Mouse (Mus musculus) lung, embryonic 16.5 days (tissue): Measurements from ENCODE around the gene Gm17428. TPM values are rescaled to one million over a fixed set of nuclear protein-coding genes. Genes with fewer than 3 reads are reported as not detected.

Experiments
- ATAC-seq: fragments of 200-750 bp; cut with Nextera tagmentation; 2 replicates; pipeline ENCODE4 v1.8.0; 2017; ENCODE audit warnings: low read depth, mild to moderate bottlenecking, moderate library complexity
- H3K27ac ChIP-seq: fragments of 300-500 bp; sonication (generic); 2 replicates; pipeline ENCODE4 v1.5.1; 2014; ENCODE audit warnings: mild to moderate bottlenecking, control low read depth, low read length
- H3K27me3 ChIP-seq: fragments of 300-500 bp; sonication (generic); 2 replicates; pipeline ENCODE4 v1.6.1; 2014; ENCODE audit warnings: low read depth, low read length, mixed read lengths; ENCODE audit not compliant: control insufficient read depth, insufficient read depth
- H3K36me3 ChIP-seq: fragments of 300-500 bp; sonication (generic); 2 replicates; pipeline ENCODE4 v1.6.1; 2014; ENCODE audit warnings: low read length; ENCODE audit not compliant: control insufficient read depth, insufficient read depth
- H3K4me1 ChIP-seq: fragments of 300-500 bp; sonication (generic); replicated peaks from 2 replicates; pipeline ENCODE4 v1.6.1; 2014; ENCODE audit warnings: low read length, mixed read lengths; ENCODE audit not compliant: control insufficient read depth, insufficient read depth
- H3K4me2 ChIP-seq: fragments of 300-500 bp; sonication (generic); 2 replicates; pipeline ENCODE4 v1.6.1; 2014; ENCODE audit warnings: low read depth, low read length, control low read depth
- H3K4me3 ChIP-seq: fragments of 300-500 bp; sonication (generic); 2 replicates; pipeline ENCODE4 v1.5.1; 2014; ENCODE audit warnings: mild to moderate bottlenecking, low read length, control low read depth
- H3K9ac ChIP-seq: fragments of 300-500 bp; sonication (generic); 2 replicates; pipeline ENCODE4 v1.6.1; 2014; ENCODE audit warnings: low read length, control low read depth
- H3K9me3 ChIP-seq: fragments of 300-500 bp; sonication (generic); 2 replicates; pipeline ENCODE4 v1.6.1; 2016; ENCODE audit warnings: low read length; ENCODE audit not compliant: control insufficient read depth
- WGBS: fragments of 180-500 bp; shearing (Covaris S2); extraction: QIAGEN DNeasy Blood & Tissue Kit; methylation state at CpG from one replicate; pipeline ENCODE4 v1.1.7; 2014; 5-methylcytosine and 5-hydroxymethylcytosine counted together
- polyA plus RNA-seq: library from polyadenylated mRNA; unstranded; fragments of >200 nt; fragmentation: Nextera tagmentation; extraction: Ambion mirVana; gene quantifications from 2 replicates; pipeline ENCODE4 v1.2.1, GENCODE M21; 2015

Gene Gm17428
- polyA plus RNA-seq, 1 experiment from 2014 or later: not detected

DNA sequence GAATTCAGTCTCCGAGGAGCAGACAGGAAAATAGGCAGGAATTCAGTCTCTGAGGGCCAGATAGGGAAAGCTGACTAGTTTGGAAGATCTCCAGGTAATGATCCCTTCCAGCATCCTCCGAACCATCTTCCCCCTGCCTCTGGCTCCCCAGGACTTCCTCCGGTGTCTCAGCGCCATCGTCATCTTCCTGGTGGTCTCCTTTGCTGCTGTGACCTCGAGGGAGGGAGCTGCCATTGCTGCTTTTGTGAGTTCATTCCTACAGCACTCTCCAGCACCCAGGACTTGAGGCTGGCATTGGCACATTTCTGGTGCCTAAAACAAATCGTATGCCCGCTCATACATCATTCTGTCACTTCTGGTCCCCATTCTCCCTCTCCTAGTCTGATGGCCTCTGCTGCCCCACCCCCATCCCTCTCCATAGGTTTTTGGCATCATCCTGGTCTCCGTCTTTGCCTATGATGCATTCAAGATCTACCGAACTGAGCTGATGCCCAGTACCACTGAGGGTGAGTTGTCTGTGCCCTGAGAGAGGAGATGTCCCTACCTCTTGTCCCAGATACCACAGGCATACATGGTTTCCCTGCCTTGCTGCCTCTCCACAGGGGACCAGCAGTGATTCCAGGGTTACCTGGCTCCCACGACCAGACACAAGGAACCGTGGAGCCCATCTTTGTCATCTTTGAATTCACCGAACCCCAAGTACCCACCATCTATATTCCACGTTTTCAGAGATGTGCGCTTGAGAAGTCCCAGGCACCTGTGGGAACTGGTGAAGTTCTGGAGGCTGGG, 38.1 kb upstream of the Gm17428 start:
- no peak overlapping the region for H3K27ac ChIP-seq
- 0 out of 2 replicates have a peak overlapping the region, but pooled peaks have one; percentile 15 for H3K9ac ChIP-seq
- H3K4me2 ChIP-seq: no peak overlapping the region
- no peaks in the 10 kb centered on the region; the same call in 1 of the 2 replicates for H3K4me1 ChIP-seq
- ATAC-seq: no peak
- H3K36me3 ChIP-seq: no peaks in the 10 kb centered on the region
- no peaks in the 10 kb centered on the region for H3K27me3 ChIP-seq
- 71% methylated on average over 15 of the region's 15 CpGs for WGBS
- H3K4me3 ChIP-seq: no peak overlapping the region
- no peaks in the 10 kb centered on the region for H3K9me3 ChIP-seq

DNA sequence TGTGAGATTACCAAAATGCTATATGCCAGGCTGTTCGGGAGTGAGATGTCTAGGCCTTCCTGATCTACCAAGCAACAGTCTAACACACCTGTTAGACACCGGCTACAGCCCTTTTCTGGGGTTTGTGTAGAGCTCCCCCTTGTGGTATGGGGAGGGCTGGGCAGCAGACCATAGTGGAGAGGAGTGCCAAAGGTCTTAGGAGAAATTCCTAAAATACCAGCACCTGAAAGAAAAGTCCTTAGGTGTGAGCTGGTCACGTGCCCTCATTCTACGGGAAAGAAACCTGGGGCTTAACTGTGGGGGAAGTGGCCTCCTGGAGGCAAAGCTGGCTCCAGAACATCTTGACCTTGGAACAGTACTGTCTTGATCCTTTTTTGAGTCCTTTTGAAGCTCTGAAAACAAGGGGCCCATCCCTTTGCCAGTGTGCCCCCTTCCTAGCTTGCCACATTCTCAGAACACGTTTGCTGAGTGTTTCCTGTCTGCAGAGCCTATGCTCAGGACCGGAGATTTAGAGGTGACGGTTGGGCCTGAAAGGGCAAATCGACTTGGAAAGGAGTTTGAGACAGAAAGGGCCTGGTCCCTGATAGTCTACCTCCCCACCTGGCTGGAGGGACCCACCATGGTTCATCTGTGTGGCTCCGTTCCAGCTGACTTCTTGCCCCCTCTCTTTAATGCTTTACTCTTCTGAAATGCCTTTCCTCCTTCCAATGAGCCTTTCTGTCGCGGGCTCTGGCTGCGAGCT, 37.1 kb upstream of the Gm17428 start:
- peak overlapping the region; percentile 17; the same call in 1 of the 2 replicates for H3K9ac ChIP-seq
- no peak overlapping the region for H3K4me2 ChIP-seq
- WGBS: 33% methylated on average over 12 of the region's 12 CpGs
- H3K27ac ChIP-seq: no peak overlapping the region
- H3K9me3 ChIP-seq: no peaks in the 10 kb centered on the region
- H3K4me3 ChIP-seq: no peak overlapping the region
- no peaks in the 10 kb centered on the region for H3K27me3 ChIP-seq
- peak; percentile 80 for ATAC-seq
- no peaks in the 10 kb centered on the region for H3K36me3 ChIP-seq
- H3K4me1 ChIP-seq: no peaks in the 10 kb centered on the region; the same call in 1 of the 2 replicates

DNA sequence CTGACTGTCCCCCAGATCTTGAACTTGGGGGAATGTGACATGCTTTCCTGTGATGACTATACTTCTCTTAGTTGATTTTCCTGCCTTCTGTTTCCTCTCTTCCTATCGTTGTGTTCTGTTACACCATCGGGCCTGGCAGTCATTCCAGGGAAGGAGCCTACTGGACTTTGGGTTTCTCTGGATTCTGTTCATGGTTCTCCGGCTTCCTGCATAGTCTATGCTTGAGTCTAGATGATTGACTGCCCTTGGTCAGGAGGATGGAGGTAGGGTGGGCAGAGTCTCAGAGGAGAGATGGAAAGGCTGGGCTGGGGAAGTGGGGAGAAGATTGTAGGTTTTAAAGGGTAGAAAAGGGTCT, 36.6 kb upstream of the Gm17428 start:
- no peak for ATAC-seq
- Histone ChIP-seq H3K9ac (no peak overlapping the region), H3K27ac (no peak overlapping the region), H3K4me1 (no peaks in the 10 kb centered on the region; the same call in 1 of the 2 replicates), H3K4me2 (no peak overlapping the region), H3K36me3 (no peaks in the 10 kb centered on the region), H3K9me3 (no peaks in the 10 kb centered on the region), H3K27me3 (no peaks in the 10 kb centered on the region), H3K4me3 (no peak overlapping the region)
- 69% methylated on average over 3 of the region's 3 CpGs for WGBS

DNA sequence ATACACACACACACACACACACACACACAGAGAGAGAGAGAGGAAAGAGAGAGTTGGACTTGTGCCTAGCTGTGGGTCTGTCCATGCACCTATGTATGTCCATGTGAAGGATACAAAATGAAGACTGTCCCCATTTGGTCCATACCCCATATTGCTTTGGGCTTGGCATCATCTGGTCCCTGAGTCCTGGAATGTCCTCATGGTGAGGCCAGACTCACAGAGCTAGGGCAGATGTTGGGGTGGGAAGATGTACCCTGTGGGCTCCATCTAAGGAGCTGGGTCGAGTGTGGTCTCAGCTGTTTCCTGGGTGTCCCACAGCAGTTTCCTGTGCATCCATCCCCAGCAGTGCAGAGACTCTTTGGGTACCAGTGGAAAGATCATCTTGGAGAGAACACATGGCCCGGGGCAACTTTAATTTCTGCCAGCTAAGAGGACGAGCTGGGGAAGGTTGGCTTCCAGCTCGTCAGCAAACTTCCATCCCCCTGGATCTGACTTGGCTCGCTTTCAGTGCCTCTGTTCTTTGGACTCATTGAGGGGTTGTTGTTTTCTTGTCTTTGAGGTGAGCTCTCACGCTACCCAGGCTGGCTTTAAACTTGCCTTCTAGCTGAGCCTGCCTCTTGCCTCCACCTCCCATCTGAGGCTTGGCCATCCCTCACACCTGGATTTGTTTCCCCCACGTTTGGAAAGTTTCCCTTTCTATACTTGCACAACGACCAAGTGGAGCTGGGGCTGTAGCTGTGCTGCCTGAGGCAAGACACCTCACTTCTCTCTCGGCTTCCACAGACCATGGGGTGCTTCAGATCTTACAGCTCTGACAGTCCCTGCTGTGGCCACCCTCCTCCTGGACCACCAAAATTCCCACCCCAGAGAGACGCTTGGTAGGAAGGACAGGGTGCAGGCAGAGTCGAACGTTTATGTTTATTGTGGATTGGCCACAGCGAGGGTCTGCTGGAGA, 35.4 kb upstream of the Gm17428 start:
- no peak overlapping the region for H3K9ac ChIP-seq
- H3K27ac ChIP-seq: no peak overlapping the region
- H3K9me3 ChIP-seq: no peaks in the 10 kb centered on the region
- no peaks in the 10 kb centered on the region; the same call in 1 of the 2 replicates for H3K4me1 ChIP-seq
- H3K36me3 ChIP-seq: no peaks in the 10 kb centered on the region
- H3K4me3 ChIP-seq: no peak overlapping the region
- H3K27me3 ChIP-seq: no peaks in the 10 kb centered on the region
- 52% methylated on average over 13 of the region's 13 CpGs for WGBS
- H3K4me2 ChIP-seq: no peak overlapping the region
- ATAC-seq: no peak

DNA sequence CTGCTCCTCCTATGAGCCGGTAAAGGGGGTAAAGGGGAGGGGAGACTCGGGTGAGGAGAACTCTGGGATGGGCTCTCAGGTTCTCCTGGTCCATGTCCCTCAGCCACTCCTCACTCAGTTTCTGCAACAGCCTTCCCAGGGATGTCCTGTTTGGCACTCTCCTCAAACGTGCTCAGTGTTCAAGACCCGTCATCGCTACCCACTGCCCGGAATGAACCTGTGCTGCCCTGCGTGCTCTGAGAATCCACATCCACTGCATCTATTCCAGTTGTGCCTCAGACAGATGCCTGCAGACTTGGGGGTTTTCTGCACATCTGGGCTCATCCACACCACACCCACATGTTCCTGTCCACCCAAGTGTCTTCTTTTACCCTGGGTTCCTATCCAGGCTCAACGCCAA, 34.3 kb upstream of the Gm17428 start:
- Histone ChIP-seq H3K9me3 (no peaks in the 10 kb centered on the region), H3K27ac (no peak overlapping the region), H3K4me3 (no peak overlapping the region), H3K4me1 (no peaks in the 10 kb centered on the region; the same call in 1 of the 2 replicates), H3K4me2 (no peak overlapping the region), H3K36me3 (no peaks in the 10 kb centered on the region), H3K9ac (no peak overlapping the region), H3K27me3 (no peaks in the 10 kb centered on the region)
- 81% methylated on average over 8 of the region's 8 CpGs for WGBS
- no peak for ATAC-seq

DNA sequence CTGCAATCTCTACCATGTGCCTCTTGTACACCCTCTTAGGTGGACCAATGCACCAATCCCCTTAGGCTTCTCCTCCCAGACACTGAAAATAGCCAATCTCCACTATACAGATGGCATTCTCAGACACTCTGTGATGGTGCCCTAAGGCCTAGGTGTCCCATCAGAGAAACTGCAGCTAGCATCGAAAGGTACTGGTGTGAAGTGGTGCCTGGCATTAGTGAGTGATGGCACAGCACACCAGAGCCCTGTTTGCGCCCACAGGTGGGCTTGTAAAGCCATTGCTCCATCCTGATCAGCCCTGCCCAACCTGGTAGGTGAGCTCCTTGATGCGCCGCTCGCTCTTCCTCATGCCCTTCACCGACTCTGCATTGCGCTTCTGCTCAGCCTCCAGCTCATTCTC, 32.8 kb upstream of the Gm17428 start:
- Histone ChIP-seq H3K27me3 (no peaks in the 10 kb centered on the region), H3K36me3 (no peaks in the 10 kb centered on the region), H3K27ac (no peak overlapping the region), H3K4me3 (no peak overlapping the region), H3K4me1 (no peaks in the 10 kb centered on the region; the same call in 1 of the 2 replicates), H3K9ac (no peak overlapping the region), H3K4me2 (no peak overlapping the region), H3K9me3 (no peaks in the 10 kb centered on the region)
- WGBS: 93% methylated on average over 7 of the region's 7 CpGs
- ATAC-seq: no peak

DNA sequence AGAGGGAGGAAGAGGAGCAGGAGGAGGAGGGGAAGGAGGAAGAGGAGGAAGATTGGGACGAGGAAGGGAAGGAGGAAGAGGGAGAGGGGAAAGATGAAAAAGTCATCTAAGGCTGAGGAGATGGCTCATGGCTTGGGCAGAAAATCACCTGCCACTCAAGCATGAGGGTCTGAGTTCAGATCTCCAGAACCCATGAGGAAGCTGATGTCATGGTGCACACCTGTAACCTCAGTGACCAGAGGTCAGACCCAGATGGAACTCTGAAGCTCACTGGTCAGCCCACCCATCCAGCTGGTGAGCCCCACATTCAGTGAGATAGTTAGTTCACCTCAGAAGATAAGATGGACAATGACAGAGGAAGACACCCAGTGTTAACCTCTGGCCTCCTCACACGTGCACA, 31.8 kb upstream of the Gm17428 start:
- H3K27me3 ChIP-seq: no peaks in the 10 kb centered on the region
- no peaks in the 10 kb centered on the region; the same call in 1 of the 2 replicates for H3K4me1 ChIP-seq
- no peak for ATAC-seq
- H3K27ac ChIP-seq: no peak overlapping the region
- H3K4me2 ChIP-seq: no peak overlapping the region
- no peak overlapping the region for H3K9ac ChIP-seq
- no peaks in the 10 kb centered on the region for H3K9me3 ChIP-seq
- H3K4me3 ChIP-seq: no peak overlapping the region
- WGBS: 44% methylated on average over 2 of the region's 2 CpGs
- H3K36me3 ChIP-seq: no peaks in the 10 kb centered on the region

DNA sequence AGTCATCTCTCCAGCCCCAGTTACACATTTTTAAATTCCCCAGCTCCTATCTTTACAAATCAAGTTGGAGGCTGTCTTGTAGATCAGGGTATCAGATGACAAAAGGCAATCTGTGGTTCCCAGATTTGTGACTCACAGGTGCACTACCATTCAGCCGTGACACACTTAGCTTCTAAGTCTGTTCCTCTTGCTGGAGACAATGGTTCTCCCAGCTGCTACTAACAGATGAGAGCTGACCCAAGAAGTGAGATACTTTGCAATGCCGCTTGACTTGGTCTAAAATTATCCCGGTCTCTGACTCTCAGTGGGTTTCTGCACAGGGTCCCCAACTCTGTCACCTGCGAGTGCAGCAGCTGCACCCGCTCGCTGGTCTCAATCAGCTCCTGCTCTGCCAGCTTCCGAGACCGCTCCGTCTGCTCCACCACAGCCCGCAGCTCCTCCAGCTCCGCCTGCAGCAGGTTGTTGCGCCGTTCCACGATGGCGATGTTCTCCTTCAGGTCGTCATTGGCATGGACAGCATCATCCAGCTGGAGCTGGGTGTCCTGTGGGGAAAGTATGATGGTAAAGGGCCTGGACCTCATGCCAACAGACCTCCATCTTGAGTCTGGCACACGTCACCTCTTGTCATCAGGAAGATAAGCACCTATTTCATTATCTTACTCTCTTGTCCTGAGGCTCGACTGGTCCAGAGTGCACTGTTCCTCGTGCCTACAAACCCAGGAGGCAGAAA, 30.6 kb upstream of the Gm17428 start:
- 74% methylated on average over 19 of the region's 19 CpGs for WGBS

More for the DNA sequence above, 30.6 kb upstream of the Gm17428 start:
- no peak overlapping the region for H3K27ac ChIP-seq
- no peaks in the 10 kb centered on the region for H3K4me1 ChIP-seq
- H3K27me3 ChIP-seq: no peaks in the 10 kb centered on the region
- H3K9me3 ChIP-seq: no peaks in the 10 kb centered on the region
- H3K4me2 ChIP-seq: no peak overlapping the region
- H3K9ac ChIP-seq: no peak overlapping the region
- ATAC-seq: no peak
- H3K36me3 ChIP-seq: no peaks in the 10 kb centered on the region
- H3K4me3 ChIP-seq: no peak overlapping the region
